Mouse (Mus musculus) layer of hippocampus, postnatal 14 days (tissue): ENCODE measurements at regions not wholly inside any gene's neighbourhood (a gene's known extent, or its start where the extent isn't known, plus 50 kb on each side); places are given as distances from the start of the nearest gene placed in this dataset.

Experiments
- DNase-seq, 2 experiments: peaks; one replicate each; pipeline ENCODE4 v3.0.0; 2021 to 2022; ENCODE audit warnings: low spot score in 2 of 2, mixed read lengths in 1 of 2

DNA sequence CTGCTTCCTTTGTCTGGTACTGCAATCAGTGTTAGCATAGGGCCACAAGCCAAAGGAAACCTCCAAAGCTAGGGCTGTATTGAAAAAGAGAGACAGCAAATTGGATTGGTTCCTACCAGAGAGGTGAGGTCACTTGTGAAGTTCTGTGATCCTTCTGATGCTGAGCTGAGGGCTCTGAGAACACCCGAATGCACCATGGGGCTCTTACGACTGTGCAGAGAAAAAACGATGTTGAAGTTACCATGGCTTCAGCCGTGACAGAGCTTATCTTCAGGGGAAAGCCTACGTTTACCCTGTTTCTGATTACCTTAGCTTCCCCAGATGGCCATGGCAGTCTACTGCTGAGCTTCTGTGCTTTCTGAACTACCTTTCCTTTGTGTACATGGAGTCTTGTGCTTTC lies 53.9 kb upstream of the Fmo9 start:
- DNase-seq = no peak

DNA sequence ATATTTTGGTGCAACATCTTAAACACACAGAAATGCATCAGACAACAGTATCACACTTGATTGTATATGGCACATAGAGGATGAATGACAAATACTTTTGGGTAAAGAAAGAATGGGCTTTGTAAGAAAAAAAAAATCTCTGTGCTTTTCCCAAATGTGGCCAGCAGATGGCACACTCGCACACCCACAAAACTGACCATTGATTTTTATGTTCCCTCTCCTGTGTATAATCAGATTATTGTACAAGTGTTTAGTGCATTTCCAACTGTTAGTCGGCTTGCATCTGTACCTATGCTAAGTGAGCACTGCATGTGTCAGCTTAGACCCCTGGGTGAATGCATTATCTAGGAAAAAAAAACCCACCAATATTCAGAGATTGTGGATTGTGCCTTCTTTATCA lies 56.4 kb upstream of the Fmo9 start:
- peak; percentile 22 to 25 for DNase-seq

DNA sequence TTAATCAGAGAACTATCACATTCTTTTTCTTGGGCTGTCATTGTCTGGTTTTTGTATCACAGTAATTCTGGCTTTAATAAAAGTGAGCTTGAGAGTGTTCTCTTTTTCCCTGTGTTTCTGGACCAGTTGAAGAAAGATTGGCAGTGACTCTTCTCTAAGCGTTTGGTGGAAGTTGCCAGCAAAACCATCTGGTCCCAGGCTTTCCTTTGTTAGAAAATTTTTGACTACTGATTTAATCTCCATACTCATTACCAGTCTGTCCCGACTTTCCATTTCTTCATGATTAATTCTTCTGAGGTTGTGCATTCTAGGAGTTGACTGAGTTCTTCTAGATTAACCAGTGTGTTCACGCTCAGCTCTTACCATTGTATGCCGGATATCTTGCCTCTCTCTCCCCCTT lies 68.6 kb upstream of the Fmo9 start:
- DNase-seq = peak; percentile 14 to 88

DNA sequence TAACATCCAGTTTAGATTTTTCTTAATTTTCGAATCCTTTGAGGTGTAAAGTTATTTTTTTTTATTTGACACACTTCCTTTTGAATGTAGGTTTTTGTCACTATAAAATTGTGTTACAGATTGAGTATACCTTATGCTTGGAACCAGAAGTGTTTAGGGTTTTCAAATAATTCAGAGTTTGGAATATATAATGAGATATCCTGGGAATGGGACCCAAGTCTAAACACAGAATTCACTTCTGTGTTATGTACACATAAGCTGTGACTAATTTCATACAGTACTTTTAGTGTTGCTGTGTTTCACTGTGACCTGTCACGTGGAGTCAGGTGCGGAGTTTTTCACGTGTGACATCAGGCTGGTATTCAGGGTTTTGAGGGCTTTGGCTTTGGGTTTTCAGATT lies 69.1 kb upstream of the Fmo9 start:
- no peak for DNase-seq

- DNase-seq = no peak
Observed at GRCm38 (mm10) chr1:166751436-166751835, 69.8 kb upstream of the Fmo9 start.

- DNase-seq = peak in 1 of 2 experiments; percentile 50
Observed at GRCm38 (mm10) chr1:166752990-166753709, 71.5 kb upstream of the Fmo9 start.

DNA sequence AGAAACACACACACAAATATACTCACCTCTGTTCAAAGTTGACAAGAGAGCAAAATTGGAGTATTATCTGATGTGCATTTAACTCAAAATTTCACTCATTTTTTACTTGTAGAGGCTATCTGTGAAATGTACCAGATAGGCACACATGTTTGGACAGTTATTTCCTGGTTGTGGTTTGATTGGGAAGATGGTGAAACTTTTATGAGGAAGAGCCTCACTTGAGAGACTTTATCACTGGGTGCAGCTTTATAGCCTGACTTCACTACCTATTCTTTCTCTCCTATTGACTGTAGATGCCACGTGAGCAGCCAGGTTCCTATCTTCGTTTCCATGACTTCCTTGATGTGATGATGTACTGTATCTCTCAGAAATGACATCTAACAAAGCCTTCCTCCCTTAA lies 77.3 kb upstream of the Fmo9 start:
- DNase-seq = no peak

DNA sequence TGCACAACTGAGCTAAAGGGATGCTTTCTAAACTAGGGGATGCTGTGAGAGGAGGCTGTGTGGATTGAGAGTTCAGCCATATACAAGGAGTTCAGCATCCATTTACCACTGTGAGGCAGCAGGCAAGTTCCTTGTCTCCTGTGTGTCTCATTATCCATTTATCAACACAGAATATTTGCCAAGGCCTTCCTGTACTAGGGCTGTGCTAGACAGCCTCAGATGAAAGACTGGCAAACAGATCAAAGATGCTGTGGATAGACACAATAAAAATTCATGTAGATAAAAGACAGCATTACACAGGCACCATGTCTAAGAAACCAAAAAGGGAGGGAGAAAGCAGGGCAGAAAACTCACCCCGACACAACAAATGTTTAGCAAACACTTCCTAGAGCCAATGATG lies 91.5 kb upstream of the Fmo9 start:
- DNase-seq = no peak

DNA sequence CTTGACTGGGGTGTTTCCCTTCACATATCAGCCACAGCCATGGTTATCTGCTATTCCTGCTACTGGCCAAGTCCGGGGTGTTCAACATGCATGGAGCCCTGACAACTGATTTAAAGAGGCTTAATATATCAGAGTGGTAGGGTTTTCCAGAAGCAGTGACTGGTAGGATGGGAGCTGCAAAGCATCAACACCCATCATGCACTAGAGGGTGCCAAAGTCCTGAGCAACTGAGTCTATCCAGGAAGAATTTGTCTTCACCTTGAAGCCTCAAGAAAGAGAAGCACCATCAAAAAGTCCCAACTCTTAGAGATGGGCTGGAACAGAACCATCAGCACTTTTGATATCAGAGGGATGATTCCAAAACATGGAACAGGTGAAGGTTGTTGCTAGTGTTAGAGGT lies 100.5 kb upstream of the Fmo9 start:
- DNase-seq = peak; percentile 36 to 67

- DNase-seq = no peak
Observed at GRCm38 (mm10) chr1:166787945-166788344, 106.3 kb upstream of the Fmo9 start.

GRCm38 (mm10) chr1:166788824-166789399 lies 107.3 kb upstream of the Fmo9 start:
- DNase-seq = no peak

- no peak for DNase-seq
Observed at GRCm38 (mm10) chr1:166793052-166793716, 111.5 kb upstream of the Fmo9 start.

GRCm38 (mm10) chr1:166793717-166794081 lies 112.1 kb upstream of the Fmo9 start:
- DNase-seq = no peak

DNA sequence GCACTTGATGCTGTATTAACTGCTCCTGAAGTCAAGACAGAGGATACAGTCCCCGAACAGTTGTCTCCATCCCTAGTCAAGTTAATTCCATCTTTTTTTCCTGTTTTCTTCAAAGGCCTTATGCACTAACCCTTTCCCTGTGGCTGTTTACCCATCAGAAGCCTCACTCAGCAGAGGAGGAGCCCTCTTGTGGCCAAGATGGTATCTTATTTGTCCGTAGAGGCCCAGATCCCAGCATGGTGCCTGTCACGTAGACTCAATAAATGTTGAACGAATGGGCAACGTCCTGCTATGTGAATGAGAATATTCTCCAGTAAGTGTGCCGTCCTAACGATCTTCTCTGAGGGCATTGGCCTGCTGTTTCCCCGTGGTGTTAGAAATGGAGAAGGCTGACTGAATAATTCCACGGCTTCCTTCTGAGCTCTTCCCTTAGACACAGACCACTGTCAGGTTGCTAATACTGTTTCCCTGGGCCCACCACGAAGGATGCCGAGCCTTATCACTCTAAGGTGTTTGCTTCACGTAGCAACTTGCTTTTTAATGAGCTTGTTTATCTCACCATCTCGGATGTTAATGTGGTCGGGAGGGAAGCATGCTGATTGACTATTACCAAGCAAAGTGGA lies 113.1 kb upstream of the Fmo9 start:
- peak in 1 of 2 experiments; percentile 29 for DNase-seq

GRCm38 (mm10) chr1:166795613-166796012 lies 114.0 kb upstream of the Fmo9 start:
- no peak for DNase-seq

- DNase-seq = peak; percentile 9
Observed at GRCm38 (mm10) chr1:166796362-166796925, 114.8 kb upstream of the Fmo9 start.

DNA sequence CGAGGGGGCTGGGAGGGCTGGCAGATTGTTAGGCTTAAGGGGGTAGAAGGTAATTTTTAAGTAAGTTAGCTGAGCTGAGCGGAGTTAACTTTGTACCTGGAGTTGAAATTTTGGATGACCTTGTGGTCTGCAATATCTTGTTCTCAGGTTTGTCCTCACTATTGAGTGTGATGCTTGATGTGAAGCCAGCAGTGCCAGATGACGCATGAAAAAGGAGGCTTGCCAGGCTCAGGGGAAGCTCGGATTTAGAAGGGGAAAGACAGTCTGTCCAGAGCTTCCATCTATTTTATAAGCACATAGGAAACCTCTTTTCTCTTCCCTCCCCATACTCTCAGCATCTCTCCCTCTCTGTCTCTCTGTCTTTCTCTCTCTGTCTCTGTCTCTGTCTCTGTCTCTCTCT lies 115.3 kb upstream of the Fmo9 start:
- DNase-seq = peak; percentile 14 to 27

- DNase-seq = no peak
Observed at GRCm38 (mm10) chr1:166800953-166801603, 119.4 kb upstream of the Fmo9 start.

GRCm38 (mm10) chr1:166801929-166802328 lies 120.3 kb upstream of the Fmo9 start:
- DNase-seq = no peak

DNA sequence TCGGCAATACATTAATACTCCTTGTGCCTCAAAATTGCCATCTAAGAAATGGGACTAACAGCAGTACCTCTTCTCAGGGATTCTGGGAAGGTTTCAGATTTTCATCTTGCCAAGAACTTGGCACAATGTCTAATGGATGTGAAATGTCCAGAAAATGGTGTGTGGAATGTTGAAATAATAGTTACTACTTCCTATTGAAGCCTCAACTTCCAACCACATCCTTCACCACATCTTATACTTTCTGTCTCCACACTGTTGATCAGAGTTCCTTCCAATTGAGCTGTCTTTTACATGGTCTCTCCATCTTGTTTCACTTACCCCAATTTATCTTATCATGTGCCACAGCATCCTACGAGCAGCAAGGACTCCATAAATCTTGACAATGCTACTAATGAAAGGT lies 122.3 kb upstream of the Fmo9 start:
- no peak for DNase-seq

- no peak for DNase-seq
Observed at GRCm38 (mm10) chr1:166804333-166804732, 122.7 kb upstream of the Fmo9 start.
